Mouse (Mus musculus): Measurements from ENCODE around the gene Gas7. TPM values are rescaled to one million over a fixed set of nuclear protein-coding genes. Genes with fewer than 3 reads are reported as not detected.

The Gas7 gene
- polyA plus RNA-seq, 1 experiment from 2014 or later: 24.4 TPM

- no peak overlapping the region for H3K9ac ChIP-seq
- H3K4me2 ChIP-seq (replicated peaks): no peak overlapping the region
- 60% methylated on average over 4 of the region's 4 CpGs for WGBS
- H3K9me3 ChIP-seq (replicated peaks): no peaks in the 10 kb centered on the region
- no peaks in the 10 kb centered on the region for H3K27me3 ChIP-seq
- H3K4me1 ChIP-seq: peaks cover 41% of the 10 kb centered on the region
- 0 out of 2 replicates have a peak overlapping the region, but pooled peaks have one; percentile 1 for H3K27ac ChIP-seq (replicated peaks)
- H3K36me3 ChIP-seq: no peaks in the 10 kb centered on the region
- no peak overlapping the region for H3K4me3 ChIP-seq (replicated peaks)
- no peak for ATAC-seq (ENCODE audit: insufficient number of reproducible peaks, low FRiP score, low TSS enrichment, low read depth)
Measured at GRCm38 (mm10) chr11:67577994-67578393, 122.8 kb downstream of the Gas7 start.

DNA sequence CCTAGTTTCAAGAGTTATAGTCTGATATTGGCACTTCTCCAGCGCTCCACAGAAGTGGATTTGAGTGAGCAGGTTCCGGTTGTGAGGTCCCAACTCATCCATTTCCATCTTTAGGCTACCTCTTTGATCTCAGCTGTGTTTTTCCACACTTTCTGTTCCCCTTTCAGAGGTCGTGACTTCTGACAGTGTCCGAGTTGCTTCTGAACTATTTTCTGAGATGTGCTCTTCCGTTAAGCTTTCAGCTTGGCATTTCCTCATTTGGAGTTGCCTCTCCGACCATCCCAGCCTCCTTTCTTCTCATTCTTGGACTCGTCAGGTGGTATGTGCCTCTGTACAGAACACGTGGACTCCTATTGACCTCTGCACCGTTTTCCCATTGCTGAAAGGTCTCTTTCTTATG, 123.9 kb downstream of the Gas7 start:
- ATAC-seq (ENCODE audit: insufficient number of reproducible peaks, low FRiP score, low TSS enrichment, low read depth): no peak
- WGBS: 62% methylated on average over 9 of the region's 9 CpGs
- Histone ChIP-seq H3K4me3 (replicated peaks) (no peak overlapping the region), H3K4me2 (replicated peaks) (no peak overlapping the region), H3K9me3 (replicated peaks) (no peaks in the 10 kb centered on the region), H3K27me3 (no peaks in the 10 kb centered on the region), H3K9ac (no peak overlapping the region), H3K27ac (replicated peaks) (no peak overlapping the region), H3K4me1 (peaks cover 41% of the 10 kb centered on the region), H3K36me3 (no peaks in the 10 kb centered on the region)

GRCm38 (mm10) chr11:67581549-67581948, 126.3 kb downstream of the Gas7 start:
- Histone ChIP-seq H3K9ac (no peak overlapping the region), H3K27me3 (no peaks in the 10 kb centered on the region), H3K4me1 (peaks cover 36% of the 10 kb centered on the region), H3K27ac (replicated peaks) (0 out of 2 replicates have a peak overlapping the region, but pooled peaks have one; percentile 4), H3K4me2 (replicated peaks) (no peak overlapping the region), H3K36me3 (no peaks in the 10 kb centered on the region), H3K4me3 (replicated peaks) (no peak overlapping the region), H3K9me3 (replicated peaks) (no peaks in the 10 kb centered on the region)
- 14% methylated on average over 7 of the region's 7 CpGs for WGBS
- peak; percentile 20; the same call in 1 of the 2 replicates for ATAC-seq (ENCODE audit: insufficient number of reproducible peaks, low FRiP score, low TSS enrichment, low read depth)

- no peaks in the 10 kb centered on the region for H3K27me3 ChIP-seq
- H3K9me3 ChIP-seq (replicated peaks): no peaks in the 10 kb centered on the region
- H3K9ac ChIP-seq: no peak overlapping the region
- H3K4me3 ChIP-seq (replicated peaks): no peak overlapping the region
- WGBS: 84% methylated on average over 4 of the region's 4 CpGs
- H3K4me2 ChIP-seq (replicated peaks): no peak overlapping the region
- peaks cover 28% of the 10 kb centered on the region for H3K4me1 ChIP-seq
- H3K27ac ChIP-seq (replicated peaks): no peak overlapping the region
- no peak for ATAC-seq (ENCODE audit: insufficient number of reproducible peaks, low FRiP score, low TSS enrichment, low read depth)
- no peaks in the 10 kb centered on the region for H3K36me3 ChIP-seq
Measured at GRCm38 (mm10) chr11:67582570-67582969, 127.3 kb downstream of the Gas7 start.

GRCm38 (mm10) chr11:67585016-67585415, 129.8 kb downstream of the Gas7 start:
- H3K4me3 ChIP-seq (replicated peaks): no peak overlapping the region
- no peak overlapping the region for H3K27ac ChIP-seq (replicated peaks)
- no peak overlapping the region for H3K9ac ChIP-seq
- no peaks in the 10 kb centered on the region for H3K9me3 ChIP-seq (replicated peaks)
- H3K27me3 ChIP-seq: no peaks in the 10 kb centered on the region
- H3K4me1 ChIP-seq: peaks cover 28% of the 10 kb centered on the region
- no peak overlapping the region for H3K4me2 ChIP-seq (replicated peaks)
- no peak for ATAC-seq (ENCODE audit: insufficient number of reproducible peaks, low FRiP score, low TSS enrichment, low read depth)
- 91% methylated on average over 6 of the region's 6 CpGs for WGBS
- H3K36me3 ChIP-seq: no peaks in the 10 kb centered on the region

GRCm38 (mm10) chr11:67585629-67586028, 130.4 kb downstream of the Gas7 start:
- H3K9ac ChIP-seq: no peak overlapping the region
- H3K4me2 ChIP-seq (replicated peaks): no peak overlapping the region
- H3K4me3 ChIP-seq (replicated peaks): no peak overlapping the region
- 0 out of 2 replicates have a peak overlapping the region, but pooled peaks have one; percentile 24 for H3K27ac ChIP-seq (replicated peaks)
- 81% methylated on average over 2 of the region's 2 CpGs for WGBS
- ATAC-seq (ENCODE audit: insufficient number of reproducible peaks, low FRiP score, low TSS enrichment, low read depth): no peak
- H3K4me1 ChIP-seq: peaks cover 30% of the 10 kb centered on the region
- H3K27me3 ChIP-seq: no peaks in the 10 kb centered on the region
- no peaks in the 10 kb centered on the region for H3K36me3 ChIP-seq
- H3K9me3 ChIP-seq (replicated peaks): no peaks in the 10 kb centered on the region

DNA sequence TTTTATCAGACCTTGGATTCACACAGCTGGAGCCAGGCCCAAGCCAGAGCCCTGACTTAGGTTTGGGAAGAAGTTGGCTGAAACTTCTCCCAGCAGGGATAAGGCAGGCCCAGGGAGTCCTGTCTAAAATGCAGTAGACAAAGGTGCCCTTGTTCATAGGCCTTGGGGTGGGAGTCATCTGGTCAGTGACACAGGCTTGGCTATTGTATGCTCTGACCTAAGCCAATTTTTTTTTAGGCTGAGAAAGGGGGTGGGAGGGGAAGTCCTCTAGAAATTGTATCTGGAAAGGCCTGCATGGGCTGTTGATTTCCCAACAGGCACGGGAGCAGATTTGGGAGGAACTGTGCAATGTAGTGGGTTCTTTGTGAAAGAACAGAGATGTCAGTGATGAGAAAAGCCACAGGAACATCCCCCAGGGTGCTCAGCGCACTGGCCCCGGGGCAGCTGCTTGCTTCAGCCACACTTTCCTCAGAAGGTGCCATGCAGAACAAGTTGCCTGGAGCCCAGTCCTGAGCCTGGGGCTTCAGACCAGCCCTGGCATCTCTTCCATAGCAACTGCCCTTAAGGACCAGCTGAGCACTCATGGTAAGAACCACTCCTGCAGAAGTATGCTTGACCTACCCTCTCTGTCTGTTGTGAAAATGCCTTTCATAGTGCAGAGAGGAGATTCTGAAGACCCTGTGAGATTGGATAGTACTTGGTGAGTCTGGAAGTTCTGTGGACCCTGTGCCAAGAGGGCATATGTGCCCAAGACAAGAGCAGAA, 131.2 kb downstream of the Gas7 start:
- Histone ChIP-seq H3K4me2 (replicated peaks) (no peak overlapping the region), H3K36me3 (no peaks in the 10 kb centered on the region), H3K27ac (replicated peaks) (0 out of 2 replicates have a peak overlapping the region, but pooled peaks have one; percentile 24), H3K4me3 (replicated peaks) (no peak overlapping the region), H3K9ac (no peak overlapping the region), H3K9me3 (replicated peaks) (no peaks in the 10 kb centered on the region), H3K4me1 (peaks cover 22% of the 10 kb centered on the region), H3K27me3 (no peaks in the 10 kb centered on the region)
- no peak for ATAC-seq (ENCODE audit: insufficient number of reproducible peaks, low FRiP score, low TSS enrichment, low read depth)
- 43% methylated on average over 3 of the region's 3 CpGs for WGBS

- Histone ChIP-seq H3K4me1 (peaks cover 18% of the 10 kb centered on the region), H3K4me3 (replicated peaks) (no peak overlapping the region), H3K36me3 (no peaks in the 10 kb centered on the region), H3K4me2 (replicated peaks) (no peak overlapping the region), H3K9me3 (replicated peaks) (no peaks in the 10 kb centered on the region), H3K9ac (no peak overlapping the region), H3K27me3 (no peaks in the 10 kb centered on the region), H3K27ac (replicated peaks) (peak overlapping the region; percentile 17; the same call in 1 of the 2 replicates)
- WGBS: 68% methylated on average over 8 of the region's 8 CpGs
- ATAC-seq (ENCODE audit: insufficient number of reproducible peaks, low FRiP score, low TSS enrichment, low read depth): no peak
Measured at GRCm38 (mm10) chr11:67588196-67588827, 133.1 kb downstream of the Gas7 start.

DNA sequence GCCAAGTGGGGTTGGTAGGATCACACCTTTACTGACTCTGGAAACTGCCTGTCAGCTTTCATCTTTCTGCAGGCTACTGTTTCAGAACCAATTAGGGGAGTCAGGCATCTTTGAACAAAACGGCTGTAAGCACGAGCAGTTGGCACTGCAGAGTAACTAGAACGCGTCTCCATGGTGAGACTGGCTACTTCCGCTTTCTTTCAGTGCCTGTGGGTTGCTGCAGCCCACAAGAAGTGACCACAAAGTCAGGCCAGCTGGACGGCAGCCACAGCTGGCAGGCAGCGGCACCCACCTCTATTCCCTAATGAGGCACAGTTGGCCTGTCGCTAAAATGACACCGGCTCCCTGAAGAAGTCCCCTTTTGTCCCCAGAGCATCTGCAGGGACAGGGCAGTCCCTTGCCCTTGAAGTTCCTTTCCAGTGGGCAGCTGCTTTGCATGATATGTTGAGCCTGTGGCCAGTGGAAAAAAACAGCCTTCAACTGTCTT, 133.6 kb downstream of the Gas7 start:
- Histone ChIP-seq H3K9ac (no peak overlapping the region), H3K9me3 (replicated peaks) (no peaks in the 10 kb centered on the region), H3K4me3 (replicated peaks) (no peak overlapping the region), H3K4me2 (replicated peaks) (no peak overlapping the region), H3K36me3 (no peaks in the 10 kb centered on the region), H3K27me3 (no peaks in the 10 kb centered on the region), H3K27ac (replicated peaks) (peak overlapping the region; percentile 17; the same call in 1 of the 2 replicates), H3K4me1 (peaks cover 18% of the 10 kb centered on the region)
- 0 out of 2 replicates have a peak, but pooled peaks have one; percentile 59 for ATAC-seq (ENCODE audit: insufficient number of reproducible peaks, low FRiP score, low TSS enrichment, low read depth)
- WGBS: 25% methylated on average over 9 of the region's 9 CpGs

DNA sequence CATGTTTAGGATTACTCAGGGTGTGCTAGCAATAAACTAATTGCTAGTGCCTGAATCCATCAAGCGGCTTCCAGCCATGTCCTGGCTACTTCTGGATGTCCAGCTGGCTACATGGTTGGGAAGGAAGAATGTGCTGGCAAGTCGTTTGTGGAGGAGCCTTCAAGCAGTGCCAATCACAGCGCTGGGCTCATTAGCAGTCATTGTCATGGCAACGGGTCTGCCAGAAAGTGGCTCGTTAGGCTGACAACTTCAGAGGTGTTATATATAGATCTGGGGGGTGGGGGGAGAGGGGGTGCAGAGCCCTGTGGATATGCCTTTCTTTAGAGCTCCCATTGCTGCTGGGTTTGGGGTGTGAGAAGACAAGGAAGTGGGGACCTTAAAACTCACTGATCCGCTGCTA, 141.0 kb downstream of the Gas7 start:
- peaks cover 12% of the 10 kb centered on the region for H3K4me1 ChIP-seq
- no peak overlapping the region for H3K27ac ChIP-seq (replicated peaks)
- no peaks in the 10 kb centered on the region for H3K9me3 ChIP-seq (replicated peaks)
- H3K4me2 ChIP-seq (replicated peaks): no peak overlapping the region
- H3K9ac ChIP-seq: no peak overlapping the region
- H3K27me3 ChIP-seq: no peaks in the 10 kb centered on the region
- 61% methylated on average over 6 of the region's 6 CpGs for WGBS
- no peak for ATAC-seq (ENCODE audit: insufficient number of reproducible peaks, low FRiP score, low TSS enrichment, low read depth)
- no peaks in the 10 kb centered on the region for H3K36me3 ChIP-seq
- H3K4me3 ChIP-seq (replicated peaks): no peak overlapping the region

DNA sequence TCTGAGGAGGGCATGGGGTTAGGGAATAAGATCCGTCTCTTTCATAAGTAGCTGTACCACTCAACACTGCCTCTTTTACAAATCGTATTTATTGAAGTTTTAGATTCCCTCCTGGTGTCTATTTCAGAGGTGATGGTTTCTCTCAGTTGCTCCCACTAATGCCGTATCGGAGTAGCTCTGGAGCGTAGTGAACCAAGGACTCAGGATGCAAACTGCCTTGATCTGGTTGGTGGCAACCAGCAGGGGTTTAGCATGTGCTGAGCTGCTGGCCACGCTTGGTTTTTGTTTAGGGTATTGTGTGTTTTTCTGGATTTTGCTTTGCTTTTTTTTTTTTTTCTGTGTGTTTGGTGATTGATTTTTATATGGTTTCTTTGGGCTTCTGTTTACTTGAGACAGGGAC, 141.6 kb downstream of the Gas7 start:
- Histone ChIP-seq H3K4me2 (replicated peaks) (no peak overlapping the region), H3K36me3 (no peaks in the 10 kb centered on the region), H3K27ac (replicated peaks) (no peak overlapping the region), H3K9ac (no peak overlapping the region), H3K27me3 (no peaks in the 10 kb centered on the region), H3K9me3 (replicated peaks) (no peaks in the 10 kb centered on the region), H3K4me1 (peaks cover 15% of the 10 kb centered on the region), H3K4me3 (replicated peaks) (no peak overlapping the region)
- no peak for ATAC-seq (ENCODE audit: insufficient number of reproducible peaks, low FRiP score, low TSS enrichment, low read depth)
- WGBS: 80% methylated on average over 6 of the region's 6 CpGs
